Mouse (Mus musculus) layer of hippocampus, adult 9-11 months (tissue): Measurements from ENCODE around the gene Btrc.

Experiments used
- DNase-seq: peaks from one replicate; pipeline ENCODE4 v3.0.0; 2022

Btrc gene

DNA sequence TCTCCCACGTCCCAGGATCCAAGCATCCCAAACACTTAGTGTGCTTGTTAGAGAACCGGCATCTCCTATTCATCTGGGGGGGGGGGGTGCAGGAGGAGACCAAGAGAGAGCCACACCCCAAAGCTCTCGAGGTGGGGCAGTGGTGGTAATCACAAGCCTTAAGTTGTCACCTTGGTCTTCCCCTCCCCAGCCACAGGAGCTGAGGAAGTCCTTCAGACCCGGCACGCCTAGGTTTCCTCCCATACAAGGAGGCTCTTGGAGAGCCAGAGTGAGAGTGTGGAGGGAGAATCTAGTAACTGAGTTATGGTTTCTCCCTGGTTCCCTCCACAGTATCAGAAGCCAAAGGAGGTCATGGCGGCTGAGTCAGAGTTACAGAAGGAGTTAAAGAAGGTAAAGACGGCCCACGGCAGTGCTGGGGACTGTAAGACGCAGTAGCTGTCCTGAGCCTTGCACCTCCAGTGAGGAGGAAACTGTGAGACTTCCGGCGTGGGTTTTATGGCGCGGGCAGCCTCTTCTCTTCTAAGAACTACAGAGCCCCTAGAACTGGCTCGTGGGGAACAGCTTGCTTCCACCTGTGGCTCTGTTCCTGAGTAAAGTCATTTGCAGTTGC lies 213.7 kb downstream of the Btrc start:
- DNase-seq = no peak

DNA sequence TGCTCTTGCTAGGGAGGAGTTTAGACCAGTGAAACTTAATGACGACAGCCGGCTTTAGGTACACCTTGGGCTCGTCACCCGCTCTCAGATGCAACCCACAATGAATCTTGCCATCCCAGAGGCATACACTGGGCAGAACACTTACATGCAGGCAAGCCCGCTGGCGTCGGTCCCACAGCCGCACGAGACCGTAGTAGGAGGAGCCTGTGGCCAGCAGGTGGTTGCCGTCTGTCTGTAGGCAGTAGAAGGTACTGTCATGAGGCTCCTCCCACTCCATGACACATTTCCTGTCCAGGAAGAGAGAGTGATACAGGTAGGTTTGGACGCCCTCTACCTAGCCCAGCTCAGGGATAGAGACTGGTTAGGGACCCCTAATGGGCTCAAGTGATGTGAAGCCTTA lies 215.4 kb downstream of the Btrc start:
- no peak for DNase-seq

DNA sequence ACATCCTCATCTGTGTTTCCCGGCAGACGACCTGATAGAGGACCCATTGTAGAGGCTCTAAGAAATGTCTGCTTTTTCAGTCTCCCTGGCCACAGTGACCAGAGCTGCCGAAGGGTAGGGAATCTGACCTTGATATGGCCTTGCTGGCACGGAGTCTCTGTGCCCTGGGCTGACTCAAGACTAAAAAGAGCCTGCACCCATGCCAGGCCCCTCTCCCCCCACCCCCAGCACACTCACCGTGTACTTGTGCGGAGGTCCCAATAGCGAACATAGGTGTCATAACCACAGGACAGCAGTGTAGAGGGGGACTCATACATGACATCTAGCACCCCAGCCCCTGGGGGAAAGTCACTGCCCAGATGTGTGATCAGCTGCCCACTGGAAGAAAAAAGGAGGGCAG lies 215.9 kb downstream of the Btrc start:
- DNase-seq = no peak
